Mouse (Mus musculus): ENCODE data around the gene Prtn3.

GRCm38 (mm10) chr10:79873715-79874289 is 474 bp upstream of the Prtn3 start:
- TF ChIP-seq HCFC1 (IDR thresholded peaks at IDR 0.05; ENCODE audit: borderline replicate concordance, insufficient read depth, low read length): no peak
- TF ChIP-seq ZC3H11A (IDR thresholded peaks at IDR 0.05; ENCODE audit: borderline replicate concordance, low read depth, low read length): no peak
- no peak for TF ChIP-seq ZNF384 (IDR thresholded peaks at IDR 0.05; ENCODE audit: low read depth, low read length)
- no peak for TF ChIP-seq MAFK (IDR thresholded peaks at IDR 0.05; ENCODE audit: insufficient read depth, low read depth, low read length)

Measured in ES-E14 (cell line).